Mouse (Mus musculus) MEL (cell line): ENCODE results near the gene Spry2. TPM values are rescaled to one million over a fixed set of nuclear protein-coding genes. Genes with fewer than 3 reads are reported as not detected.

ENCODE experiments used
- DNase-seq: peaks from one replicate; pipeline ENCODE4 v3.0.0; 2011; ENCODE audit warnings: low read depth, low spot score
- H3K27ac ChIP-seq: 2 replicates; pipeline ENCODE4 v1.5.1; 2012; ENCODE audit warnings: low read depth, mild to moderate bottlenecking, control low read depth, low read length, moderate library complexity; ENCODE audit not compliant: control insufficient read depth
- H3K27me3 ChIP-seq, 2 experiments: fragments of 150-350 bp in 1 of 2; sonication (generic) in 1 of 2; 2 replicates each; pipeline ENCODE4 v1.6.1; 2012; ENCODE audit warnings: low read length in 2 of 2, mild to moderate bottlenecking in 2 of 2, improper control_type of control experiment in 1 of 2, moderate library complexity in 1 of 2; ENCODE audit not compliant: insufficient read depth in 2 of 2, control insufficient read depth in 1 of 2
- H3K36me3 ChIP-seq, 2 experiments: 2 replicates each; pipeline ENCODE4 v1.6.1; 2012 to 2014; ENCODE audit warnings: low read length in 2 of 2, improper control_type of control experiment in 1 of 2, inconsistent platforms in 1 of 2, mild to moderate bottlenecking in 1 of 2; ENCODE audit not compliant: insufficient read depth in 2 of 2, control insufficient read depth in 1 of 2
- H3K4me1 ChIP-seq, 2 experiments: fragments of 150-350 bp in 1 of 2; sonication (generic) in 1 of 2; 2 replicates each; pipeline ENCODE4 v1.6.1; 2012; ENCODE audit warnings: low read length in 2 of 2, improper control_type of control experiment in 1 of 2, mild to moderate bottlenecking in 1 of 2; ENCODE audit not compliant: insufficient read depth in 2 of 2, control insufficient read depth in 1 of 2
- H3K4me3 ChIP-seq, 2 experiments: fragments of 150-350 bp in 1 of 2; sonication (generic) in 1 of 2; 2 replicates each; pipeline ENCODE4 v1.5.1; 2012; ENCODE audit warnings: low read depth in 2 of 2, low read length in 2 of 2, mild to moderate bottlenecking in 2 of 2, moderate library complexity in 2 of 2, control low read depth in 1 of 2, improper control_type of control experiment in 1 of 2; ENCODE audit not compliant: control insufficient read depth in 1 of 2, insufficient read depth in 1 of 2
- H3K79me2 ChIP-seq: 2 replicates; pipeline ENCODE4 v1.6.1; 2012; ENCODE audit warnings: mild to moderate bottlenecking, low read length, moderate library complexity; ENCODE audit not compliant: control insufficient read depth, poor library complexity, insufficient read depth
- H3K9ac ChIP-seq: 2 replicates; pipeline ENCODE4 v1.6.1; 2012; ENCODE audit warnings: low read depth, mild to moderate bottlenecking, control low read depth, low read length, moderate library complexity; ENCODE audit not compliant: control insufficient read depth, poor library complexity, severe bottlenecking
- H3K9me3 ChIP-seq: fragments of 150-350 bp; sonication (generic); replicated peaks from 2 replicates; pipeline ENCODE4 v1.6.1; 2012; ENCODE audit warnings: mild to moderate bottlenecking, low read length, improper control_type of control experiment, moderate library complexity; ENCODE audit not compliant: insufficient read depth
- BHLHE40 ChIP-seq: IDR thresholded peaks from 2 replicates; pipeline ENCODE4 v1.6.1; 2012; ENCODE audit warnings: low read depth, mild to moderate bottlenecking, inconsistent platforms, low read length, improper control_type of control experiment, borderline replicate concordance
- CHD1 ChIP-seq: IDR thresholded peaks from 2 replicates; pipeline ENCODE4 v1.6.1; 2012; ENCODE audit warnings: low read depth, mild to moderate bottlenecking, inconsistent platforms, low read length, improper control_type of control experiment
- CTCF ChIP-seq, 3 experiments: IDR thresholded peaks in 2 of 3; conservative IDR thresholded peaks in 1 of 3; 2 replicates each; pipeline ENCODE4 v1.5.1; 2011 to 2012; ENCODE audit warnings: low read length in 3 of 3, low read depth in 2 of 3, mild to moderate bottlenecking in 2 of 3, improper control_type of control experiment in 1 of 3, inconsistent platforms in 1 of 3, mixed read lengths in 1 of 3, moderate library complexity in 1 of 3; ENCODE audit not compliant: control insufficient read depth in 1 of 3, insufficient read depth in 1 of 3, poor library complexity in 1 of 3, severe bottlenecking in 1 of 3
- ELF1 ChIP-seq: IDR thresholded peaks from 2 replicates; pipeline ENCODE4 v1.6.1; 2014; ENCODE audit warnings: low read depth, mild to moderate bottlenecking, inconsistent platforms, low read length, improper control_type of control experiment, moderate library complexity
- EP300 ChIP-seq, 2 experiments: IDR thresholded peaks; 2 replicates each; pipeline ENCODE4 v1.6.1; 2011; ENCODE audit warnings: improper control_type of control experiment in 2 of 2, low read length in 2 of 2, low read depth in 1 of 2, mild to moderate bottlenecking in 1 of 2
- ETS1 ChIP-seq: IDR thresholded peaks from 2 replicates; pipeline ENCODE4 v1.6.1; 2012; ENCODE audit warnings: low read depth, mild to moderate bottlenecking, inconsistent platforms, low read length, improper control_type of control experiment, moderate library complexity
- GABPA ChIP-seq: IDR thresholded peaks from 2 replicates; pipeline ENCODE4 v1.6.1; 2012; ENCODE audit warnings: low read depth, mild to moderate bottlenecking, inconsistent platforms, low read length, improper control_type of control experiment, moderate library complexity
- HCFC1 ChIP-seq: IDR thresholded peaks from 2 replicates; pipeline ENCODE4 v1.6.1; 2012; ENCODE audit warnings: low read depth, mild to moderate bottlenecking, inconsistent platforms, low read length, improper control_type of control experiment, moderate library complexity
- JUND ChIP-seq: IDR thresholded peaks from 2 replicates; pipeline ENCODE4 v1.6.1; 2011; ENCODE audit warnings: low read depth, mild to moderate bottlenecking, improper control_type of control experiment, low read length
- KAT2A ChIP-seq: conservative IDR thresholded peaks from 2 replicates; pipeline ENCODE4 v1.6.1; 2012; ENCODE audit warnings: low read depth, low read length, improper control_type of control experiment, inconsistent platforms
- MEF2A ChIP-seq: IDR thresholded peaks from 2 replicates; pipeline ENCODE4 v1.6.1; 2014; ENCODE audit warnings: low read depth, mild to moderate bottlenecking, inconsistent platforms, low read length, improper control_type of control experiment; ENCODE audit not compliant: poor library complexity, insufficient replicate concordance, severe bottlenecking; ENCODE audit errors: extremely low read depth
- NELFE ChIP-seq: IDR thresholded peaks from 2 replicates; pipeline ENCODE4 v1.6.1; 2011; ENCODE audit warnings: low read depth, low read length, improper control_type of control experiment
- NRF1 ChIP-seq: IDR thresholded peaks from 2 replicates; pipeline ENCODE4 v1.6.1; 2014; ENCODE audit warnings: low read depth, mild to moderate bottlenecking, inconsistent platforms, low read length, improper control_type of control experiment, moderate library complexity; ENCODE audit not compliant: poor library complexity, insufficient read depth, severe bottlenecking
- UBTF ChIP-seq: IDR thresholded peaks from 2 replicates; pipeline ENCODE4 v1.6.1; 2012; ENCODE audit warnings: low read depth, mild to moderate bottlenecking, inconsistent platforms, low read length, improper control_type of control experiment, moderate library complexity, borderline replicate concordance; ENCODE audit not compliant: insufficient read depth
- USF2 ChIP-seq, 2 experiments: IDR thresholded peaks; 2 replicates each; pipeline ENCODE4 v1.6.1; 2011 to 2012; ENCODE audit warnings: improper control_type of control experiment in 2 of 2, low read length in 2 of 2, borderline replicate concordance in 1 of 2, inconsistent platforms in 1 of 2, low read depth in 1 of 2, mild to moderate bottlenecking in 1 of 2; ENCODE audit not compliant: insufficient read depth in 1 of 2
- ZC3H11A ChIP-seq: IDR thresholded peaks from 2 replicates; pipeline ENCODE4 v1.6.1; 2012; ENCODE audit warnings: low read depth, mild to moderate bottlenecking, inconsistent platforms, low read length, improper control_type of control experiment
- ZKSCAN1 ChIP-seq: IDR thresholded peaks from 2 replicates; pipeline ENCODE4 v1.6.1; 2012; ENCODE audit warnings: low read depth, mild to moderate bottlenecking, inconsistent platforms, low read length, improper control_type of control experiment, moderate library complexity
- polyA plus RNA-seq, 2 experiments: library from polyadenylated mRNA; stranded (reverse) in 1 of 2; unstranded in 1 of 2; fragments of >175 nt in 1 of 2; fragments of >200 nt in 1 of 2; gene quantifications; 2 replicates each; pipeline versions ENCODE4 v1.2.1 to v1.2.4; 2012; ENCODE audit warnings: low replicate concordance in 2 of 2, low read depth in 1 of 2; ENCODE audit not compliant: insufficient read length in 2 of 2, insufficient read depth in 1 of 2, missing spikeins in 1 of 2
- total RNA-seq: library from RNA; depleted of rRNA; stranded (reverse); fragments of 300-350 nt; gene quantifications from 2 replicates; pipeline ENCODE4 v1.2.3, GENCODE M21; 2012

Spry2 gene
- total and polyA plus RNA-seq, 3 experiments = 0.07 TPM; not detected in 2

- H3K27me3 ChIP-seq = no peaks in the 10 kb centered on the region
- H3K9me3 ChIP-seq = no peaks in the 10 kb centered on the region
- no peak overlapping the region for H3K27ac ChIP-seq
- no peaks in the 10 kb centered on the region for H3K79me2 ChIP-seq
- no peak overlapping the region for H3K4me3 ChIP-seq
- TF ChIP-seq ZC3H11A = no peak
- no peak for TF ChIP-seq JUND
- TF ChIP-seq ELF1 = no peak
- TF ChIP-seq BHLHE40 = no peak
- no peak for TF ChIP-seq UBTF
- no peaks in the 10 kb centered on the region for H3K36me3 ChIP-seq
- no peak overlapping the region for H3K9ac ChIP-seq
- H3K4me1 ChIP-seq = no peaks in the 10 kb centered on the region
- DNase-seq = no peak
Measured at GRCm38 (mm10) chr14:105893623-105893995, 3.0 kb downstream of the Spry2 start.

DNA sequence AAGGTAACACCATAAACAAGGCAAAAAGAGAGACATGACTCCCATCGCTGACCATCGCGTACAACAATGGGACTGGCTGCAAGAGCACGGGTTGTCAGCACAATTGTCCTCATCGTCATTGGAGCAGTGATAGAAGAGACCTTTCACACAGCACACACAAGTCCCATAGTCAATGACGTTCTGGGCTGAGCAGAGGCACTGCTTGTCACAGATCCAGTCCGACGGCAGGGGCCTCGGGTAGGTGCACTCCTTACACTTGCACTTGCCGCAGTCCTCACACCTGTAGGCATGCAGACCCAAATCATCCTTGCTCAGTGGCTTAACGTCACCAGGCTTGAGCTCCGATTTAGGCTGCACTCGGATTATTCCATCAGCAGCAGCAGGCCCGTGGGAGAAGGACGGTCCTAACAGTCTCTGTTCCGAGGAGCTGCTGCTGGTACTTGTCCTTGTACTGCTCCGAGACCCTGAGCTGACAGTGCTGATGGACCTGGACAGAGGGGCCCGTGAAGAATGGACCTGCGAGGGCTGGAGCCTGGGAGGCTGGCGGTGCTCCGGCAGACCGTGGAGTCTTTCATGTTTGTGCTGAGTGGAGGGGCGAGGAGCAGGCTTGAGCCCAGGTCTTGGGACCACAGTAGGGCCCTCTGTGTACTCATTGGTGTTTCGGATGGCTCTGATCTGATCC lies 3.5 kb downstream of the Spry2 start:
- H3K79me2 ChIP-seq = no peaks in the 10 kb centered on the region
- H3K4me1 ChIP-seq = no peaks in the 10 kb centered on the region
- H3K27ac ChIP-seq = no peak overlapping the region
- no peak overlapping the region for H3K4me3 ChIP-seq
- H3K36me3 ChIP-seq = no peaks in the 10 kb centered on the region
- H3K9ac ChIP-seq = no peak overlapping the region
- no peak for DNase-seq
- no peaks in the 10 kb centered on the region for H3K9me3 ChIP-seq
- H3K27me3 ChIP-seq = no peaks in the 10 kb centered on the region
- TF ChIP-seq ZKSCAN1 = no peak
- TF ChIP-seq GABPA = no peak
- no peak for TF ChIP-seq CHD1
- TF ChIP-seq EP300 (IDR thresholded peaks at IDR 0.05; ENCODE audit: low read depth in 1 of 2, low read length in 2 of 2) = no peak
- TF ChIP-seq CTCF (IDR thresholded peaks at IDR 0.05 in 2 of 3, conservative IDR thresholded peaks at IDR 0.05 in 1 of 3; ENCODE audit: control insufficient read depth in 1 of 3, insufficient read depth in 1 of 3, low read depth in 2 of 3, low read length in 3 of 3, poor library complexity in 1 of 3, severe bottlenecking in 1 of 3) = no peak

- DNase-seq = no peak
- no peaks in the 10 kb centered on the region for H3K4me1 ChIP-seq
- H3K9me3 ChIP-seq = no peaks in the 10 kb centered on the region
- no peak overlapping the region for H3K4me3 ChIP-seq
- H3K9ac ChIP-seq = no peak overlapping the region
- H3K36me3 ChIP-seq = no peaks in the 10 kb centered on the region
- no peak for TF ChIP-seq JUND
- TF ChIP-seq MEF2A = no peak
- no peak for TF ChIP-seq ZKSCAN1
- no peak for TF ChIP-seq ETS1
- no peak for TF ChIP-seq NRF1
- no peak for TF ChIP-seq NELFE
- no peak for TF ChIP-seq CTCF (IDR thresholded peaks at IDR 0.05 in 2 of 3, conservative IDR thresholded peaks at IDR 0.05 in 1 of 3; ENCODE audit: control insufficient read depth in 1 of 3, insufficient read depth in 1 of 3, low read depth in 2 of 3, low read length in 3 of 3, poor library complexity in 1 of 3, severe bottlenecking in 1 of 3)
- TF ChIP-seq USF2 (IDR thresholded peaks at IDR 0.05; ENCODE audit: borderline replicate concordance in 1 of 2, insufficient read depth in 1 of 2, low read depth in 1 of 2, low read length in 2 of 2) = no peak
- no peak for TF ChIP-seq HCFC1
- no peak for TF ChIP-seq KAT2A
- TF ChIP-seq, all 39 proteins: peak for 0
- no peak overlapping the region for H3K27ac ChIP-seq
- H3K27me3 ChIP-seq = no peaks in the 10 kb centered on the region
- no peaks in the 10 kb centered on the region for H3K79me2 ChIP-seq
Measured at GRCm38 (mm10) chr14:105890516-105891231, 5.9 kb downstream of the Spry2 start.
